Mouse (Mus musculus) midbrain, embryonic 16.5 days (tissue): ENCODE measurements around the gene Snd1. TPM values are rescaled to one million over a fixed set of nuclear protein-coding genes. Genes with fewer than 3 reads are reported as not detected.

ENCODE experiments used
- ATAC-seq: fragments of 200-750 bp; cut with Nextera tagmentation; 2 replicates; pipeline ENCODE4 v1.8.0; 2017; ENCODE audit warnings: moderate TSS enrichment
- H3K27ac ChIP-seq: fragments of 300-500 bp; sonication (generic); 2 replicates; pipeline ENCODE4 v1.5.1; 2014; ENCODE audit warnings: mild to moderate bottlenecking, low read length, mixed read lengths
- H3K27me3 ChIP-seq: fragments of 300-500 bp; sonication (generic); 2 replicates; pipeline ENCODE4 v1.6.1; 2014; ENCODE audit warnings: low read depth, low read length, mixed read lengths; ENCODE audit not compliant: control insufficient read depth, insufficient read depth
- H3K36me3 ChIP-seq: fragments of 300-500 bp; sonication (generic); 2 replicates; pipeline ENCODE4 v1.6.1; 2014; ENCODE audit warnings: mild to moderate bottlenecking, low read length, moderate library complexity, mixed read lengths; ENCODE audit not compliant: control insufficient read depth, insufficient read depth
- H3K4me1 ChIP-seq: fragments of 300-500 bp; sonication (generic); 2 replicates; pipeline ENCODE4 v1.6.1; 2014; ENCODE audit warnings: mild to moderate bottlenecking, low read length, mixed read lengths; ENCODE audit not compliant: control insufficient read depth, insufficient read depth
- H3K4me2 ChIP-seq: fragments of 300-500 bp; sonication (generic); 2 replicates; pipeline ENCODE4 v1.6.1; 2014; ENCODE audit warnings: mild to moderate bottlenecking, low read length, mixed read lengths
- H3K4me3 ChIP-seq: fragments of 300-500 bp; sonication (generic); 2 replicates; pipeline ENCODE4 v1.5.1; 2014; ENCODE audit warnings: low read depth, mild to moderate bottlenecking, low read length, moderate library complexity, mixed read lengths
- H3K9ac ChIP-seq: fragments of 300-500 bp; sonication (generic); 2 replicates; pipeline ENCODE4 v1.6.1; 2014; ENCODE audit warnings: low read depth, low read length, mixed read lengths
- H3K9me3 ChIP-seq: fragments of 300-500 bp; sonication (generic); replicated peaks from 2 replicates; pipeline ENCODE4 v1.6.1; 2014; ENCODE audit warnings: mild to moderate bottlenecking, low read length, mixed read lengths; ENCODE audit not compliant: control insufficient read depth, poor library complexity, severe bottlenecking
- WGBS: fragments of 180-500 bp; shearing (Covaris S2); extraction: QIAGEN DNeasy Blood & Tissue Kit; methylation state at CpG from one replicate; pipeline ENCODE4 v1.1.7; 2014; 5-methylcytosine and 5-hydroxymethylcytosine counted together
- polyA plus RNA-seq: library from polyadenylated mRNA; unstranded; fragments of >200 nt; fragmentation: Nextera tagmentation; extraction: Ambion mirVana; gene quantifications from 2 replicates; pipeline ENCODE4 v1.2.1, GENCODE M21; 2015

Snd1 gene
- polyA plus RNA-seq, 1 experiment from 2014 or later = 82.8 TPM

- Histone ChIP-seq H3K4me2 (no peak overlapping the region), H3K27me3 (no peaks in the 10 kb centered on the region), H3K9ac (no peak overlapping the region), H3K4me1 (peaks cover 8% of the 10 kb centered on the region), H3K27ac (no peak overlapping the region), H3K36me3 (no peaks in the 10 kb centered on the region), H3K9me3 (no peaks in the 10 kb centered on the region), H3K4me3 (no peak overlapping the region)
- 73% methylated on average over 5 of the region's 5 CpGs for WGBS
- ATAC-seq = no peak
Measured at GRCm38 (mm10) chr6:28733884-28734647, 259.1 kb downstream of the Snd1 start.

DNA sequence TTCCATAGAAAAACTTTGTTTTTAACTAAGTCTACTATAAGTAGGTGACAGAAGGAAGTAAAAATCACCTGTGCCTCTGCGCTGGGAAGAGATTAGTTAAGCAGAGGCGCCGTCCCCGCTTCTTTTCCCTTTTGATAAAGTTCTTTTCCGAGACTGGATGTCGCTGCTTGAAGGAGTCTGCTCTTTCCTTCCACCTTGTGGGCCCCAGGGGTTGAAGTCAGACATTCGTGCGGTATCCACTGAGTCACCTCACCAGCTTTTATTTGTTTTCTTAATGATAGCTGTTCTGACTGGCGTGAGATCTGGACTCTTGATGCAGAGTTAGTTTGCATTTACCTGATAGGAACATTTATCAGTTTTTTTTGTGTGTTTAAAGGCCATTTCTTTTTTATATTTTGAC lies 260.2 kb downstream of the Snd1 start:
- Histone ChIP-seq H3K36me3 (no peaks in the 10 kb centered on the region), H3K9me3 (no peaks in the 10 kb centered on the region), H3K4me3 (no peak overlapping the region), H3K9ac (no peak overlapping the region), H3K27me3 (no peaks in the 10 kb centered on the region), H3K4me1 (0 out of 2 replicates have a peak, but pooled peaks cover 2% of the 10 kb centered on the region), H3K4me2 (no peak overlapping the region), H3K27ac (no peak overlapping the region)
- ATAC-seq = no peak
- WGBS = 76% methylated on average over 9 of the region's 9 CpGs

GRCm38 (mm10) chr6:28736665-28737064 lies 261.7 kb downstream of the Snd1 start:
- 59% methylated on average over 7 of the region's 7 CpGs for WGBS
- no peaks in the 10 kb centered on the region for H3K36me3 ChIP-seq
- no peak overlapping the region for H3K4me3 ChIP-seq
- no peak overlapping the region for H3K9ac ChIP-seq
- H3K4me2 ChIP-seq = no peak overlapping the region
- H3K4me1 ChIP-seq = 0 out of 2 replicates have a peak, but pooled peaks cover 2% of the 10 kb centered on the region
- H3K9me3 ChIP-seq = no peaks in the 10 kb centered on the region
- H3K27me3 ChIP-seq = no peaks in the 10 kb centered on the region
- ATAC-seq = no peak
- H3K27ac ChIP-seq = no peak overlapping the region

DNA sequence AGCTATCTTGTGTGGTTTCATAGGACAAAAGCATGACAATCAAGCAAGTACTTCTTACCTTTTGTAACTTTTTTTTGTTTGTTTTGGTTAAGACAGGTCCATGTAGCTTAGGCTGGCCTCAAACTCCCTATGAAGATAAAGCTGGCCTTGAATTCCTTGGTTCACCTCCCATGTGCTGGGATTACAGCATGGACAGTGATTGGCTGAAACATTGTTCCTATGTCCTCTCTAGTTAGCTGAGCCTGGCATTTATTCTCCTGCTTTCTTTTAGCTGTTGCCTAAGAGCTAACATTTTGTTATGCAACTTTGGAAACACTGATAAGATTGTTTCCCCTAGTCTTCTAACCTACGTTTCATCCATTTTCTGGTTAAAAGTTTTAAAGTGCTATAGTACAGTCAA lies 262.7 kb downstream of the Snd1 start:
- Histone ChIP-seq H3K9ac (no peak overlapping the region), H3K36me3 (no peaks in the 10 kb centered on the region), H3K4me1 (0 out of 2 replicates have a peak, but pooled peaks cover 2% of the 10 kb centered on the region), H3K4me3 (no peak overlapping the region), H3K4me2 (no peak overlapping the region), H3K27me3 (no peaks in the 10 kb centered on the region), H3K9me3 (no peaks in the 10 kb centered on the region), H3K27ac (no peak overlapping the region)
- ATAC-seq = no peak
- 93% methylated on average over 1 of the region's 1 CpGs for WGBS

DNA sequence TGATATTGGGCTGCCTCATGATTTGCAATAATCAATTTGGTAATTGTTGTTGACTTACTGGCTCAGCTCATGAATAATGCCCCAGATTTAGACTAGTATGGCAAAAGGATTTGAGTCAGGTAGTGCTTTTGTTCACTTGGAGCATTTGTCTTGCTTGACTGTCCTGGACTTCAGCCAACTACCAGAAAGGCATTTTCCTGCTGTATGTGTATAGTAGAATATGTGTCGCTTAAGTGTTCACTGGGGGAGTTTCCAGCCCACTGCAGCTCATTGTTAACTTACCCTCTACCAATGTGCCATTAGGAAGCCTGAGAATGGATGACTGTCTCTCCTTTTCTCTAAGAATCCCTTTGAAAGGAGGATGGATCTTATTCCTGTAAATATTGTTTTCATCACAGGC lies 268.6 kb downstream of the Snd1 start:
- Histone ChIP-seq H3K4me2 (no peak overlapping the region), H3K4me3 (no peak overlapping the region), H3K36me3 (no peaks in the 10 kb centered on the region), H3K9ac (no peak overlapping the region), H3K4me1 (peaks cover 13% of the 10 kb centered on the region), H3K9me3 (no peaks in the 10 kb centered on the region), H3K27ac (no peak overlapping the region), H3K27me3 (no peaks in the 10 kb centered on the region)
- 30% methylated on average over 1 of the region's 1 CpGs for WGBS
- ATAC-seq = no peak

GRCm38 (mm10) chr6:28745864-28746263 lies 270.9 kb downstream of the Snd1 start:
- Histone ChIP-seq H3K4me2 (no peak overlapping the region), H3K9me3 (no peaks in the 10 kb centered on the region), H3K27ac (no peak overlapping the region), H3K4me1 (peaks cover 13% of the 10 kb centered on the region), H3K36me3 (no peaks in the 10 kb centered on the region), H3K4me3 (no peak overlapping the region), H3K9ac (no peak overlapping the region), H3K27me3 (no peaks in the 10 kb centered on the region)
- ATAC-seq = no peak
- WGBS = 58% methylated on average over 7 of the region's 7 CpGs

GRCm38 (mm10) chr6:28747025-28747424 lies 272.1 kb downstream of the Snd1 start:
- H3K36me3 ChIP-seq = no peaks in the 10 kb centered on the region
- ATAC-seq = no peak

GRCm38 (mm10) chr6:28747931-28748670 lies 273.2 kb downstream of the Snd1 start:
- WGBS = 58% methylated on average over 14 of the region's 14 CpGs
- H3K9ac ChIP-seq = no peak overlapping the region
- no peaks in the 10 kb centered on the region for H3K27me3 ChIP-seq
- peaks cover 10% of the 10 kb centered on the region for H3K4me1 ChIP-seq
- no peaks in the 10 kb centered on the region for H3K36me3 ChIP-seq
- H3K9me3 ChIP-seq = no peaks in the 10 kb centered on the region
- H3K4me3 ChIP-seq = no peak overlapping the region
- H3K4me2 ChIP-seq = no peak overlapping the region
- no peak for ATAC-seq
- H3K27ac ChIP-seq = no peak overlapping the region

More at GRCm38 (mm10) chr6:28747025-28747424, 272.1 kb downstream of the Snd1 start:
- 92% methylated on average over 5 of the region's 5 CpGs for WGBS
- Histone ChIP-seq H3K9me3 (no peaks in the 10 kb centered on the region), H3K4me1 (peaks cover 13% of the 10 kb centered on the region), H3K4me3 (no peak overlapping the region), H3K9ac (no peak overlapping the region), H3K27me3 (no peaks in the 10 kb centered on the region), H3K27ac (no peak overlapping the region), H3K4me2 (no peak overlapping the region)

DNA sequence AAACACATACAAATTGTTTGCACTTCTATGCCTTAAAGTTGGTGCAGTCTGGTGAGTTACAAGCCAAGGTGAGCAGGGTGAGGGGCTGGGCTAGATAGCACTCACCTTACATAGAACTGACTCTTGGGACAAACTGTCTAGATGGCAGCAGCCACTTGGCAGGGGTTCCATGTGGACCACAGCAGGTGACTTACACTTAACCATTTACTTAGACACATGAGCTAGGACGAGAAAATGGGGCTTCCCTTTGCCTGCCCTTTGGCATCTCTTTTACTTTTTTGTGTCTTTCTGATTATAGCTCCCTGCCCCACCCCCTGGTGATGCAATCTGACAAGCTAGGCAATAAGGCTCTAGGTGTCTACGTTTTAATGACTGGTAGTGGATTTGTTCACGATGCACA lies 274.3 kb downstream of the Snd1 start:
- no peak for ATAC-seq

More for the DNA sequence above, 274.3 kb downstream of the Snd1 start:
- Histone ChIP-seq H3K4me3 (no peak overlapping the region), H3K27ac (no peak overlapping the region), H3K4me2 (no peak overlapping the region), H3K36me3 (no peaks in the 10 kb centered on the region), H3K9ac (no peak overlapping the region), H3K4me1 (peaks cover 5% of the 10 kb centered on the region; the same call in 1 of the 2 replicates), H3K27me3 (no peaks in the 10 kb centered on the region), H3K9me3 (no peaks in the 10 kb centered on the region)
- WGBS = 81% methylated on average over 3 of the region's 3 CpGs
